Mouse (Mus musculus): ENCODE measurements around the gene Chst11. TPM values are rescaled to one million over a fixed set of nuclear protein-coding genes. Genes with fewer than 3 reads are reported as not detected.
A peak's percentile ranks its signal among the peaks of the same experiment; 100 is the strongest.

Gene Chst11
- polyA plus RNA-seq, 1 experiment from 2014 or later = 2.5 TPM

DNA sequence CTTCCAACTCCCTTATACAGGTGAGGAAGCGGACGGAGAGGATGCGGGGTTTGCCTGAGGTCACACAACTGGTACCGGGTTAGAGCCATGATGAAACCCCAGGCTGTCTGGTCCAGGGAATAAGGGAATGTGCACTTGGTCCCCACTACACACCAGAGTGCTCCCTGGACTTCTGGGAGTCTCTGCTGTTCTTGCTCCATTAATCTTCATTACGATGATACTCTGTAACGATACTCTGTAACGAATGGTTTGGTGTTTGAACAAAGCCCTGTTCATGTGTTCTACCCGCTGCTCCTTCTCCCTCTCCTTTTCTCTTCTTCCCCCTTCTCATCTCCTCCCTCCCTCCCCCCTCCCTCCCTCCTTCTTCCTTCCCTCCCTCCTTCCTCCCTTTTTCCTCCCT lies 104.9 kb downstream of the Chst11 start:
- Histone ChIP-seq H3K27ac (no peak overlapping the region), H3K9me3 (replicated peaks) (no peaks in the 10 kb centered on the region), H3K36me3 (no peaks in the 10 kb centered on the region), H3K4me3 (no peak overlapping the region), H3K4me1 (peaks cover 38% of the 10 kb centered on the region), H3K4me2 (replicated peaks) (no peak overlapping the region), H3K9ac (no peak overlapping the region), H3K27me3 (no peaks in the 10 kb centered on the region)
- 0 out of 2 replicates have a peak, but pooled peaks have one; percentile 35 for ATAC-seq (ENCODE audit: low FRiP score)
- WGBS = 67% methylated on average over 8 of the region's 8 CpGs

DNA sequence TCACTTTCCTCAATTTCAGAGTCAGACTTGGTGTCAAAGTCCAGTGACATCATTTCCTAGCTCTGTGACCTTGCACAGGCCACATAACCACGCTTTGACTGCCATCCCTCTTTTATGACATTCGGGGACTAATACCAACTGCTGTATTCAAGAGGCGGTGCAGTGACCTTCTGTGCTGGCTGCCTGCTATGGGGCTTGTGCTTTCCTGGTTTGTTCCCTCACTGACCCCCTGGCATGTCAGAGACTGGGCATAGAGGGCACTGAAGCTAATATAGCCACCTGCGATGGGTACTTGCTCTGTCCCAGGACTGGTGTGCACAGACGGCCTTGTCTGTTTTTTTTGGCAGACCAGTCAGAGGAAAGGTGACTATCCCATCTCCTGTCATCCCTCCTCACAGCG lies 108.4 kb downstream of the Chst11 start:
- WGBS = 87% methylated on average over 6 of the region's 6 CpGs

DNA sequence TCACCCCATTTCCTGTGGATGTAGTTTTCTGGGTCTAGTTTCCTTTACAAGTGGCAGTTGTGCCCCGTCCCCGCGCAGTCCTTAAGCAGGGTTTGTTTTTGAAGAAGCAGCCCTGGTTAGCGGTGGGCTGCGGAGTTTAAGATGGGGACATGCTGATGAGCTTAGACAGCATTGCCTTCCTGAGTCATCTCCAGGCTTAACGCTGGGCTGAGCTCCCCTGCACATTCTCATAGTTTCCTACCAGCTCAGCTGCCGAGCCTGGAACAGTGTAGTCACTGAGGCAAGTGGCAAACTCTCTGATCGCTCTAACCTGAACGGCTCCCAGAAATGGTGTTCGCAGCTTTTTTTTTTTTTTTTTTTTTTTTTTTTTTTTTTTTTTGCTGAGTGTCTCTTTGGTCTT lies 109.0 kb downstream of the Chst11 start:
- peaks cover 42% of the 10 kb centered on the region for H3K4me1 ChIP-seq
- H3K36me3 ChIP-seq = no peaks in the 10 kb centered on the region
- ATAC-seq (ENCODE audit: low FRiP score) = no peak
- H3K27ac ChIP-seq = no peak overlapping the region
- no peak overlapping the region for H3K4me2 ChIP-seq (replicated peaks)
- no peak overlapping the region for H3K4me3 ChIP-seq
- WGBS = 88% methylated on average over 10 of the region's 10 CpGs
- no peaks in the 10 kb centered on the region for H3K9me3 ChIP-seq (replicated peaks)
- no peak overlapping the region for H3K9ac ChIP-seq
- H3K27me3 ChIP-seq = no peaks in the 10 kb centered on the region

More for the DNA sequence above, 108.4 kb downstream of the Chst11 start:
- H3K9me3 ChIP-seq (replicated peaks) = no peaks in the 10 kb centered on the region
- no peak overlapping the region for H3K27ac ChIP-seq
- H3K36me3 ChIP-seq = no peaks in the 10 kb centered on the region
- no peak overlapping the region for H3K9ac ChIP-seq
- no peak overlapping the region for H3K4me2 ChIP-seq (replicated peaks)
- no peak overlapping the region for H3K4me3 ChIP-seq
- no peaks in the 10 kb centered on the region for H3K27me3 ChIP-seq
- peaks cover 42% of the 10 kb centered on the region for H3K4me1 ChIP-seq
- no peak for ATAC-seq (ENCODE audit: low FRiP score)

DNA sequence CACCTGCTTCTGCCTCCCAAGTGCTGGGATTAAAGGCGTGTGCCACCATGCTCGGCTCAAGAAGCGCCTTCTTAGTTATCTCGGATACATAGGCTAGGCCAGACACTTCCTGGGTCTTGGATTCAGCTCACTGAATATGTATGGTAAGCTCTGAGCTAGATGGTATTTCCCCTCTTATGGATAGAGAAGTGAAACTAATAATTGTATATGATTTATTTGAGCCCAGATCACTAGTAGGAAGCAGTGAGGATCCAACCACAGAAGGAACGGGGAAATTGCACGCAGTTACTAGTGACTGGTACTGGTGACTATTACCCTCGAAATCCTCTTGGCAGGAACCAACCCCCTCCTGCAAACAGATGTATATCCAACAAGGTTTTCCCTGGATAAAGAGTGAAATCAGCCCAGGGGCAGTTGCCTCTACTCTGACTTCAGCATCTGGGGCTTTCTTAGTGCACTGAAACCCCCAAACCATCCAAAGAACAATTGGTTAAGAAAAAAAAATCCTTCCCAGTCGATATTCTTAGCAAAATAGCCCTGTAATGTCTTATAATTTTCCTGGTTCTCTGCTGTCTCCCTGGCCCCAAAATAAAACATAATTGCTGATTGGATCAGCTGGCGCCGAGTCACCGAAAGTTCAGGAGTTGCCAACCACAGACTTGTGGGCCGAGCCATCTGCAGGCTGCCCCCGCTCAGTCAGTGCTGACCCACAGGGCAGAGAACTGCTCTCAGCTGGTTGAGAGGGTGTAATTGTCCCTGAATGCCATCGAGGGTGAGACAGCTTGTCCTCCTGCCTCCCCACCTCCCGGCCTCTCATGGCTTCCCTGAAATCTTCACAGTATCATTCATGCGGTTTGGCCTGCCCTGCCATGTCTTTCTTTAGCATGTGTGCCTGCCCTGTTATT lies 109.8 kb downstream of the Chst11 start:
- H3K9me3 ChIP-seq (replicated peaks) = no peaks in the 10 kb centered on the region
- no peaks in the 10 kb centered on the region for H3K27me3 ChIP-seq
- H3K4me2 ChIP-seq (replicated peaks) = no peak overlapping the region
- peaks cover 41% of the 10 kb centered on the region for H3K4me1 ChIP-seq
- H3K9ac ChIP-seq = no peak overlapping the region
- no peak for ATAC-seq (ENCODE audit: low FRiP score)
- no peak overlapping the region for H3K27ac ChIP-seq
- H3K4me3 ChIP-seq = no peak overlapping the region
- WGBS = 82% methylated on average over 16 of the region's 16 CpGs
- H3K36me3 ChIP-seq = no peaks in the 10 kb centered on the region

DNA sequence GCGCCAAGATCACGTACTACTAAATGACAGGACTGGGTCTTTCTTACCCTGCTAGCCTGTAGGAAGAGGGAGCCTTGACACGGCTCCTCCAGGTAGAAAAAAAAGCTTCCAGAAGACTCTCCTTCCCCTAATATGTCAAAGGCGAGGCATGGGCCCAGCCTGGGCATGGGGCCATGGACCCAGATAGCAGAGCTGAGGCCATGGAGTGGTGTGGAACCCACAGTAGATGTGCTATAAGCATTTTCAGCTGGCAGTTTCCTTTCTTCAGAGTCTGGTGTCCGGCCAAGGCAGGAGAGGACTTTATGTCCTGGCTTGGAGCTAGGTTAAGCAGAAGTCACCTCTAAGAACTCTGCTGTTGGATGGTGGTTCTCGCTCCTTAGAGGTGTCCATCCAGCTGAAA lies 111.0 kb downstream of the Chst11 start:
- H3K27me3 ChIP-seq = no peaks in the 10 kb centered on the region
- no peaks in the 10 kb centered on the region for H3K9me3 ChIP-seq (replicated peaks)
- H3K36me3 ChIP-seq = no peaks in the 10 kb centered on the region
- H3K4me3 ChIP-seq = no peak overlapping the region
- no peak for ATAC-seq (ENCODE audit: low FRiP score)
- WGBS = 95% methylated on average over 6 of the region's 6 CpGs
- H3K4me1 ChIP-seq = peaks cover 40% of the 10 kb centered on the region
- H3K4me2 ChIP-seq (replicated peaks) = no peak overlapping the region
- no peak overlapping the region for H3K9ac ChIP-seq
- no peak overlapping the region for H3K27ac ChIP-seq

DNA sequence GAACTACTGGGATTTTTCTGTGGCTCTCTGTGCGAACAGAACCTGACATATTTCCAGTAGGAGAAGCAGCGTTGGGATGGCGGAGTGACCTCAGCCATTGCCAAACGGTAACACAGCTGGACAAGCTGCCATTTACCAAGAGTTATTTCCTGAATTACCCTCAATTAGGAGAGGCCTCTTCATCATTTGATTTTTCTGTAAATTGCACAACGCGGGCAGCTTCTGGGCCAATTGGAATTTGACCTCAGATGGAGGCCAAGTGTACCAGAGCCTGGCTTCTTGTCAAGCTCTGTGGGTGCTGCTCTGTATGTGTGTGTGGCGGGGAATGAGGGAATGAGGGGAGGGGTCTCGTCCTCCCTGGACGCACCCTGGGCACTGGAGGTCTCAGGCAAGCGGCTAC lies 113.6 kb downstream of the Chst11 start:
- Histone ChIP-seq H3K36me3 (no peaks in the 10 kb centered on the region), H3K4me1 (peaks cover 61% of the 10 kb centered on the region), H3K4me2 (replicated peaks) (no peak overlapping the region), H3K27ac (no peak overlapping the region; the same call in 1 of the 2 replicates), H3K27me3 (no peaks in the 10 kb centered on the region), H3K9ac (no peak overlapping the region), H3K9me3 (replicated peaks) (no peaks in the 10 kb centered on the region), H3K4me3 (no peak overlapping the region)
- no peak for ATAC-seq (ENCODE audit: low FRiP score)
- WGBS = 72% methylated on average over 10 of the region's 10 CpGs

DNA sequence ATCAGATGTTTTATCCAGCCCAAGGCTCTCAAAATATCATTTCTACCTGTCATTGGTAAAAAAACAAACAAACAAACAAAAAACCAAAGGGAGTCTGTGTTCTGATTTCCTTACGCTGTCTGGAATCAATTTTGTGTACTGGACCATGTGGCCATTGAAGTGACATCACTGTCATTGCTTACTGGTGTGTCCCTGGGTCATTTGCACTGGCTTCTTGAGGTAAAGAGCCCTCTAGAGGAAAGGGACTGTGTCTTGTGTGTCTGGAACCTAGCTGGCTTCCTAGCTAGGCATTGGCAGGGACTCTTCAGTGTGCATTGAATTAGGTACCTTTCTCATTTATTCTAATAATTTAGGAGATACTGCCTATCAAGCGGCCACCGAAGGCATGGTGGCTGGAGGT lies 114.4 kb downstream of the Chst11 start:
- H3K4me3 ChIP-seq = no peak overlapping the region
- H3K9me3 ChIP-seq (replicated peaks) = no peaks in the 10 kb centered on the region
- no peak overlapping the region; the same call in 1 of the 2 replicates for H3K9ac ChIP-seq
- no peaks in the 10 kb centered on the region for H3K36me3 ChIP-seq
- no peak for ATAC-seq (ENCODE audit: low FRiP score)
- peaks cover 69% of the 10 kb centered on the region for H3K4me1 ChIP-seq
- no peak overlapping the region for H3K4me2 ChIP-seq (replicated peaks)
- no peak overlapping the region for H3K27ac ChIP-seq
- no peaks in the 10 kb centered on the region for H3K27me3 ChIP-seq
- 82% methylated on average over 3 of the region's 3 CpGs for WGBS

DNA sequence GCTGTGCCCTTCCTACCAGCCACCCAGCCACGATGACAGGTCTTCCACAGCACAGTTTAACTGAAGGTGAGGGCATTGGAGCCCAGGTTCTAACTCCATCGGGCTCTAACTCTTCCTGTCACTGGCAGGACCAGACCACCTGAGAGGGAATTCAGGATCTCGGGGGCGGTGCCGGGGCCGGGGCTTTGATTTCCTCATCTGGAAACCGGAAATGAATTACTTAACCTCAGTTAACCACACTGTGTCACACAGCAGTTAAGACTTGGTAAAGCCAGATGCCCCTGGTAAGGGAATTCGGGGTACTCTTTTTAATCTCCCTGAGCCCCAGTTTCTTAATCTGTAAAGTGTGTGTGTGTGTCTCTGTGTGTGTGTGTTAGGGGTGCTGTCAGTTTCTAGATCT lies 115.6 kb downstream of the Chst11 start:
- no peak overlapping the region for H3K4me2 ChIP-seq (replicated peaks)
- no peak overlapping the region for H3K9ac ChIP-seq
- no peaks in the 10 kb centered on the region for H3K27me3 ChIP-seq
- H3K9me3 ChIP-seq (replicated peaks) = no peaks in the 10 kb centered on the region
- WGBS = 67% methylated on average over 8 of the region's 8 CpGs
- no peak overlapping the region for H3K4me3 ChIP-seq
- no peaks in the 10 kb centered on the region for H3K36me3 ChIP-seq
- H3K27ac ChIP-seq = no peak overlapping the region
- no peak for ATAC-seq (ENCODE audit: low FRiP score)
- peaks cover 77% of the 10 kb centered on the region for H3K4me1 ChIP-seq

DNA sequence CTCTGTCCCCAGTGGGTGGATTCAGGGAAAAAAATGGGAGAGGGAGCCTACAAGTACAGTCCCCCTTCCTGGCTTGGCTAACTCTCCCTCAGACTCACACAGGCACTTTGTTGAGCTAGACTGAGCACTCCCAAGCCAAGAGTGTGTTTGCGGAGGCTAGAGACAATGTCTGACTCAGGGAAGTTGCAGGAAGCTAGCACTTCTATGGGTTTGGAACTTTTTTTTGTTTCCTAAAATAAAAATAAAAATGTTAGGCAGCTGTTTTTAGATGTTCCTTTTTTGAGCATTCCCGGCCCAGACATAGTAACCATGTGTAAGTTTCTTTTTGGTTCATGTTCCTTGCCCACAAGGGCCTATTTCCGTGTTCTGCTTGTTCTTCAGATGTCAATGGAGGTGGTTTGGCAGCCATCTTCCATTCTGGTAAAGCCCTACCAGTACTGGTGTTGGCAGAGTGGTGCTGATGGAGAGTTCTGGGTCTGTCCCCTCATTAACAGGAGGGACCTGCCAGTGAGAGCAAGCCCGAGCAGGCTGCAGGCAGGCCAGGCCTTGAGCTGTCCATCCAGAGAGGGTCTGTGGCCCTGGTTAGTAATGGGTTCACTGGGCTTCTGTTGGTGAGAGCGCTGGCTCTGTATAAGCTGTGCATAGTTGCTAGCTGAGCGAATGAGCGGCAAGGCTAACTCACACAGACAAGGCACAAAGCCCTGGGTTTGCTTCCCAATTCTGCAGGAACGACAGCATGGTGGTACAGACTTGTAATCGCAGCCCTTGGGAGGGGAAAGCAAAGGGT lies 116.3 kb downstream of the Chst11 start:
- H3K27ac ChIP-seq = peak overlapping the region; percentile 80; the same call in 1 of the 2 replicates

DNA sequence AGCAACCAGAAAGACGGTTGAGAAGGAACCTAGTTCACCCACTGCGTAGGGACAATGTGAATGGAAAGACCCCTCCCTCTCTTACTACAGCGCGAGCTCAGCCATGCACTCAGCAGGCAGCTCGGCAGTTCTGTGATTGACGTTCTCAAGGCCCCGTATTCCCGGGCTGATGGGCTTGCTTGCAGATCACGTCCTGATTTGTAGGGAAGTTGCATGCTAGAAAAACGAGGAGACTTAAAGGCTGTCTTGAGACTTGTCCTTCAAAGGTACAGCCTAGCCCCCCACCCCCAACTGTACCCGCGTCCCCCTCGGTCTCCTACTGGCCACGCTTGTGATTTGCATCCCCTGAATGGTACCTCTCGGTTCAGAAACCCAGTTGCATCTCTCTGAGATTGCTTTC lies 117.4 kb downstream of the Chst11 start:
- Histone ChIP-seq H3K36me3 (no peaks in the 10 kb centered on the region), H3K4me3 (no peak overlapping the region), H3K27me3 (no peaks in the 10 kb centered on the region), H3K9me3 (replicated peaks) (no peaks in the 10 kb centered on the region), H3K27ac (peak overlapping the region; percentile 80), H3K9ac (no peak overlapping the region), H3K4me2 (replicated peaks) (peak overlapping the region; percentile 30), H3K4me1 (peaks cover 86% of the 10 kb centered on the region)
- ATAC-seq (ENCODE audit: low FRiP score) = peak; percentile 71
- WGBS = 5% methylated on average over 15 of the region's 15 CpGs

More for the DNA sequence above, 116.3 kb downstream of the Chst11 start:
- ATAC-seq (ENCODE audit: low FRiP score) = no peak
- Histone ChIP-seq H3K4me2 (replicated peaks) (no peak overlapping the region), H3K9ac (no peak overlapping the region), H3K36me3 (no peaks in the 10 kb centered on the region), H3K4me1 (peaks cover 85% of the 10 kb centered on the region), H3K27me3 (no peaks in the 10 kb centered on the region), H3K9me3 (replicated peaks) (no peaks in the 10 kb centered on the region), H3K4me3 (no peak overlapping the region)
- 81% methylated on average over 9 of the region's 9 CpGs for WGBS

DNA sequence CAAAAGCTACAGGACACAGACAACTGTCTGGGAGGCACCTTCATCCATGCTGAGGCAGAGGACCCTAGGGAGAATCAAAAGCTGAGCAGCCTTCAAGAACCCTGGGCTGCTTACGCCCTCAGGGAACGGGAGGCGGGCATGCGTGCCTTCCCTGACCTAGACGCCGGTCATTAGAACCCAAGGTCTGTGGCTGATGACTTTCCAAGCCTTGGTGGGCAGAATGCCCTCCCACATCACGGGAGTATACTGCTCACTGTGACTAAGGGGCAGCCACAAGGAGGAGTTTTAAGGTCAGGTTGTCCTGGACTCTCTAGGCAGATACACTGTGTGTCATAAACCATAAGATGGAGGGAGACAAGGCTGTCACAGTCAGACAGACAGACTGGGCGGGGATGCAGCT lies 118.9 kb downstream of the Chst11 start:
- no peaks in the 10 kb centered on the region for H3K9me3 ChIP-seq (replicated peaks)
- H3K4me3 ChIP-seq = no peak overlapping the region
- H3K4me1 ChIP-seq = peaks cover 83% of the 10 kb centered on the region
- no peak overlapping the region for H3K9ac ChIP-seq
- no peak for ATAC-seq (ENCODE audit: low FRiP score)
- no peak overlapping the region for H3K27ac ChIP-seq
- no peak overlapping the region for H3K4me2 ChIP-seq (replicated peaks)
- 74% methylated on average over 8 of the region's 8 CpGs for WGBS
- H3K27me3 ChIP-seq = no peaks in the 10 kb centered on the region
- H3K36me3 ChIP-seq = no peaks in the 10 kb centered on the region

DNA sequence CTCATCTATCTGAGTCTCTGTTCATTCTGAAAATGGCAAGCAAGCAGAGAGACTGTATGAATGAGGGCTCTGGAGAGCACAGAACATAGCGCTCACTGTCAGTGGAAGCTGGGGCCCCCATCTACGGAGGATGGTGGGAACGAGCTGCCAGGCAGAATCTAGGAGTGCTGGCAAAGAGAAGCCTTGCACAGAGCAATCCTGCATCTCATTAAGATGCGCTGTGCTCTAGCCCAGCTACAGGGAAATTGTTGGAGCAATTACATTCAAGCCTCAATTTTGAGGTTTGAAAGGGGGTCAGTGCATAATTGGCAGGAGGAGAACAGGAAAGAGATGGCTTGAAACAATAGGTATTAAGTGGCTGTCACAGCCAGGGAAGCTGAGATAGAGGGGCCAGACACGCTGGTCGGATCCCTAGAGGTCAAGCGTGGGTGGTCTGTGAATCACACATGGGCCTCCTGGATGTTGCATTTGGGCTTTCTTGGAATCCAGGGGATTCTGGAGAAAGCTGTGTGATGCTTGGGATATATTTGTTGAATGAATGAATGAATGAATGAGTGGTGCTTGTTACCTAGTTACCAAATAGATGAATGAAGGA lies 121.0 kb downstream of the Chst11 start:
- 35% methylated on average over 7 of the region's 7 CpGs for WGBS
- peak overlapping the region; percentile 52; the same call in 1 of the 2 replicates for H3K27ac ChIP-seq
- H3K36me3 ChIP-seq = no peaks in the 10 kb centered on the region
- no peaks in the 10 kb centered on the region for H3K9me3 ChIP-seq (replicated peaks)
- ATAC-seq (ENCODE audit: low FRiP score) = peak; percentile 51
- no peaks in the 10 kb centered on the region for H3K27me3 ChIP-seq
- H3K9ac ChIP-seq = no peak overlapping the region
- peaks cover 68% of the 10 kb centered on the region for H3K4me1 ChIP-seq
- no peak overlapping the region for H3K4me2 ChIP-seq (replicated peaks)
- no peak overlapping the region for H3K4me3 ChIP-seq
